Mouse (Mus musculus) kidney, embryonic 14.5 days (tissue): ENCODE data around the gene Cmtm1. TPM values are rescaled to one million over a fixed set of nuclear protein-coding genes. Genes with fewer than 3 reads are reported as not detected.

Source experiments
- polyA plus RNA-seq: library from polyadenylated mRNA; unstranded; fragments of >200 nt; fragmentation: Nextera tagmentation; extraction: Ambion mirVana; gene quantifications from 2 replicates; pipeline ENCODE4 v1.2.1, GENCODE M21; 2014

Gene Cmtm1
- polyA plus RNA-seq, 1 experiment from 2014 or later = not detected

Other genes with a start within 250 kb of the Cmtm1 start
- 31.8 and 36.8 TPM in 2 replicates for gene Cdh5, start 208.5 kb downstream of the Cmtm1 start, polyA plus RNA-seq
- 2.1 and 3.3 TPM in 2 replicates for gene Bean1, start 139.7 kb downstream of the Cmtm1 start, polyA plus RNA-seq
- 16.9 and 25.2 TPM in 2 replicates for gene Tk2, start 61.6 kb downstream of the Cmtm1 start, polyA plus RNA-seq
- 51.7 and 51.8 TPM in 2 replicates for gene Cklf, start 59.3 kb downstream of the Cmtm1 start, polyA plus RNA-seq
- gene Cmtm2a, start 17.0 kb downstream of the Cmtm1 start, polyA plus RNA-seq = not detected in 2 replicates
- not detected in 2 replicates for gene Gm45711, start 64 bp downstream of the Cmtm1 start, polyA plus RNA-seq
- not detected in 2 replicates for gene Gm11020, start 11.4 kb upstream of the Cmtm1 start, polyA plus RNA-seq
- not detected in 2 replicates for gene Cmtm2b, start 12.1 kb upstream of the Cmtm1 start, polyA plus RNA-seq
- 167 and 169 TPM in 2 replicates for gene Cmtm3, start 29.3 kb upstream of the Cmtm1 start, polyA plus RNA-seq
- gene Cmtm4, start 85.7 kb upstream of the Cmtm1 start, polyA plus RNA-seq = 5.6 and 6.4 TPM in 2 replicates
- 25.8 and 56.6 TPM in 2 replicates for gene Dync1li2, start 132.9 kb upstream of the Cmtm1 start, polyA plus RNA-seq
- 0.33 and 0.79 TPM in 2 replicates for gene Terb1, start 199.8 kb upstream of the Cmtm1 start, polyA plus RNA-seq
- gene Nae1, start 224.5 kb upstream of the Cmtm1 start, polyA plus RNA-seq = 123 and 129 TPM in 2 replicates
- gene Car7, start 224.5 kb upstream of the Cmtm1 start, polyA plus RNA-seq = 1.3 and 1.8 TPM in 2 replicates